In genomic region chr2:166031120-166031929, GRCm38 (mm10) we compare ENCODE assay signal across 7 mouse cellular contexts. TPM values are rescaled to one million over a fixed set of nuclear protein-coding genes. Genes with fewer than 3 reads are reported as not detected.
DNase-seq lines count a peak whose midpoint lies in the region; ATAC-seq lines count a peak whose summit lies in the region.

No protein-coding gene starts in this region.

- H3K27me3 ChIP-seq in neural tube, embryonic 13.5 days: no peaks in the 10 kb centered on the region

- H3K4me2 ChIP-seq in neural tube, embryonic 13.5 days: peak overlapping the region; percentile 48

- H3K9me3 ChIP-seq in neural tube, embryonic 13.5 days: no peaks in the 10 kb centered on the region

- peak overlapping the region; percentile 38 for H3K9ac ChIP-seq in neural tube, embryonic 13.5 days

- WGBS in neural tube, embryonic 13.5 days: 26% methylated on average over 7 of the region's 7 CpGs

- ATAC-seq in neural tube, embryonic 13.5 days (ENCODE audit: low read depth): peak; percentile 84

- H3K4me3 ChIP-seq in neural tube, embryonic 13.5 days: peak overlapping the region; percentile 11

- H3K27ac ChIP-seq in neural tube, embryonic 13.5 days (replicated peaks): peak overlapping the region; percentile 91

- no peaks in the 10 kb centered on the region for H3K36me3 ChIP-seq in neural tube, embryonic 13.5 days

- H3K4me1 ChIP-seq in neural tube, embryonic 13.5 days (replicated peaks): peaks cover 36% of the 10 kb centered on the region

- DNase-seq in R1 (ENCODE audit: low read depth, low spot score): peak; percentile 87
- DNase-seq in embryo, embryonic 10.5 days (ENCODE audit: low spot score): peak; percentile 93
- peak; percentile 73 to 85 for DNase-seq in heart, adult 18-20 months
- peak; percentile 82 for DNase-seq in kidney, adult 11 months
- DNase-seq in lung, adult 18-20 months: peak; percentile 55 to 76
- peak; percentile 25 for DNase-seq in urinary bladder, postnatal 25 days (ENCODE audit: low spot score)

RNA-seq across cellular contexts. Expression of gene Ncoa3, which starts 38.9 kb away (rescaled TPM):
- 10 to 100 TPM; 29.2 to 30.2 TPM for total RNA-seq in heart, adult 18-20 months (2021)
- polyA plus RNA-seq in neural tube, embryonic 13.5 days (2015; fragmentation: Nextera tagmentation; extraction: Ambion mirVana): 12.6 and 14.9 TPM in 2 replicates

Comparison
In these comparisons a context has a peak if more than half of its experiments do, and no peak if none do; other contexts are left out.
1. Peak in every context shown above with its lines: DNase-seq, ATAC-seq, H3K4me3 ChIP-seq and H3K27ac ChIP-seq.
2. DNase-seq: peak in every context shown above with its lines; median percentile 93 in embryo, embryonic 10.5 days; 87 in R1; 82 in kidney, adult 11 months; 79 in heart, adult 18-20 months; 66 in lung, adult 18-20 months; 25 in urinary bladder, postnatal 25 days.